Mouse (Mus musculus) G1E (cell line): ENCODE measurements at regions not wholly inside any gene's neighbourhood (a gene's known extent, or its start where the extent isn't known, plus 50 kb on each side); places are given as distances from the start of the nearest gene placed in this dataset.

Source experiments
- CTCF ChIP-seq: IDR thresholded peaks from 2 replicates; pipeline ENCODE4 v1.5.1; 2012; ENCODE audit warnings: low read depth, low read length, inconsistent platforms, mixed read lengths
- TAL1 ChIP-seq: conservative IDR thresholded peaks from 2 replicates; pipeline ENCODE4 v1.6.1; 2012; ENCODE audit warnings: low read depth, low read length, inconsistent platforms, mixed read lengths

- no peak for TF ChIP-seq CTCF
- TF ChIP-seq TAL1, result no peak
Measured at GRCm38 (mm10) chr11:19632477-19632876, 291.7 kb upstream of the Spred2 start.
